Mouse (Mus musculus) heart, postnatal 0 days (tissue): ENCODE data around the gene Cct8.

Experiments used
- CTCF ChIP-seq: IDR thresholded peaks from 2 replicates; pipeline ENCODE4 v1.5.1; 2016; ENCODE audit warnings: antibody characterized with exemption, control low read depth, low read depth
- EP300 ChIP-seq: IDR thresholded peaks from 2 replicates; pipeline ENCODE4 v1.6.1; 2016; ENCODE audit warnings: antibody characterized with exemption, low read depth

GRCm38 (mm10) chr16:87434266-87434665 is 61.4 kb downstream of the Cct8 start:
- no peak for TF ChIP-seq CTCF
- TF ChIP-seq EP300, result no peak
